Mouse (Mus musculus) intestine, embryonic 16.5 days (tissue): ENCODE measurements at regions not wholly inside any gene's neighbourhood (a gene's known extent, or its start where the extent isn't known, plus 50 kb on each side); places are given as distances from the start of the nearest gene placed in this dataset.

Experiments
- ATAC-seq: fragments of 200-750 bp; cut with Nextera tagmentation; 2 replicates; pipeline ENCODE4 v1.8.0; 2017; ENCODE audit warnings: moderate TSS enrichment, moderate library complexity
- H3K27ac ChIP-seq: fragments of 300-500 bp; sonication (generic); 2 replicates; pipeline ENCODE4 v1.5.1; 2014; ENCODE audit warnings: mild to moderate bottlenecking, low read length
- H3K27me3 ChIP-seq: fragments of 300-500 bp; sonication (generic); replicated peaks from 2 replicates; pipeline ENCODE4 v1.6.1; 2014; ENCODE audit warnings: low read length, control low read depth, mixed read lengths; ENCODE audit not compliant: control insufficient read depth, insufficient read depth
- H3K36me3 ChIP-seq: fragments of 300-500 bp; sonication (generic); 2 replicates; pipeline ENCODE4 v1.6.1; 2014; ENCODE audit warnings: low read length, control low read depth; ENCODE audit not compliant: control insufficient read depth, insufficient read depth
- H3K4me1 ChIP-seq: fragments of 300-500 bp; sonication (generic); 2 replicates; pipeline ENCODE4 v1.6.1; 2014; ENCODE audit warnings: low read length, control low read depth, mixed read lengths; ENCODE audit not compliant: control insufficient read depth, insufficient read depth
- H3K4me2 ChIP-seq: fragments of 300-500 bp; sonication (generic); 2 replicates; pipeline ENCODE4 v1.6.1; 2014; ENCODE audit warnings: low read depth, low read length, control low read depth
- H3K4me3 ChIP-seq: fragments of 300-500 bp; sonication (generic); 2 replicates; pipeline ENCODE4 v1.5.1; 2014; ENCODE audit warnings: mild to moderate bottlenecking, low read length
- H3K9ac ChIP-seq: fragments of 300-500 bp; sonication (generic); 2 replicates; pipeline ENCODE4 v1.6.1; 2014; ENCODE audit warnings: low read depth, low read length
- H3K9me3 ChIP-seq: fragments of 300-500 bp; sonication (generic); 2 replicates; pipeline ENCODE4 v1.6.1; 2016; ENCODE audit warnings: low read length, control low read depth; ENCODE audit not compliant: control insufficient read depth
- WGBS: fragments of 180-500 bp; shearing (Covaris S2); extraction: QIAGEN DNeasy Blood & Tissue Kit; methylation state at CpG from one replicate; pipeline ENCODE4 v1.1.7; 2014; 5-methylcytosine and 5-hydroxymethylcytosine counted together

DNA sequence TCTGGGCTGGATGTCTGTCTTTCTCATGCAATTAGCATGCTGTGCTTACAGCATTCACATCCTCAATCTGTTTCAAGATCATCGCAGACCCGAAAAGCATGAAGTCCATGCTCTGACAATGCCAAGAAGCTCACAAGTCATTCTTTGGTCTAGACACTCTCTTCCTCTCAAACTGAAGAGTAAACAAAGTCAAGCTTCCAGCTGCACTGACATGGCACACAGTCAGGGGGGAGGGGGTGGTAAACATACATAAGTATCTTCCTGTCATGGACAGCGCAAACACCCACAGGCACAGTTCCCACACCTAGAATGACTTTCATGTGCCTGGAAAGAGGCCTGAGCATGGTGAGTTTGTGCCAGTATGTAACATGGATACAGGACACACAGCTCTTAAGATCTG, 780.1 kb downstream of the Fat4 start:
- Histone ChIP-seq H3K9ac (no peak overlapping the region), H3K4me1 (no peaks in the 10 kb centered on the region), H3K36me3 (no peaks in the 10 kb centered on the region), H3K9me3 (no peaks in the 10 kb centered on the region), H3K4me2 (no peak overlapping the region), H3K4me3 (no peak overlapping the region), H3K27ac (no peak overlapping the region), H3K27me3 (no peaks in the 10 kb centered on the region)
- 54% methylated on average over 3 of the region's 3 CpGs for WGBS
- no peak for ATAC-seq

GRCm38 (mm10) chr3:39669145-39669544, 782.4 kb downstream of the Fat4 start:
- 61% methylated on average over 1 of the region's 1 CpGs for WGBS
- Histone ChIP-seq H3K27ac (no peak overlapping the region), H3K9ac (no peak overlapping the region), H3K9me3 (no peaks in the 10 kb centered on the region), H3K27me3 (no peaks in the 10 kb centered on the region), H3K4me3 (no peak overlapping the region), H3K4me1 (no peaks in the 10 kb centered on the region), H3K36me3 (no peaks in the 10 kb centered on the region), H3K4me2 (no peak overlapping the region)
- no peak for ATAC-seq

- no peaks in the 10 kb centered on the region for H3K9me3 ChIP-seq
- no peak for ATAC-seq
- H3K36me3 ChIP-seq, result no peaks in the 10 kb centered on the region
- no peaks in the 10 kb centered on the region for H3K27me3 ChIP-seq
- H3K27ac ChIP-seq, result no peak overlapping the region
- H3K4me1 ChIP-seq, result no peaks in the 10 kb centered on the region
- no peak overlapping the region for H3K4me3 ChIP-seq
- H3K9ac ChIP-seq, result no peak overlapping the region
- WGBS, result 89% methylated on average over 7 of the region's 7 CpGs
- no peak overlapping the region for H3K4me2 ChIP-seq
These were observed 787.3 kb downstream of the Fat4 start for GRCm38 (mm10) chr3:39673997-39674396.

DNA sequence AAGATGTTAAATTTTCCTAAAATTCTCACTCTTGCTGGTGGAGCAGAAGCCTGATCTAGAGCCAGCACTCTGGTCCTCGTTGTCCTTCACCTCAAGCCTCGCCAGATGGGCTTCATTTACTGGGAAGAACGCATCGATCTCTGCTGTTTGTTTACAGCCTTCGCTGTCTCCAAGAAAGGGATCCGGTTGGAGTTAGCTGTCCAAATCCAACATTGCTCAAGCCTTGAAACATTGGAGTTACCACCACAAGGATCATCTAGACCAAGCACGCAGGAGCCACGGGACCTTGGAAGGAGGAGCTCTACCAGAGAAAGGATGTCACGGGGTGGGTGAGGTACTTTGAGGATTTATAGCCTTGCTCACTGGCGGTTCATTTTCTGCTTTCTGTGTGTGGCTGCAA, 788.2 kb downstream of the Fat4 start:
- no peak overlapping the region for H3K9ac ChIP-seq
- WGBS, result 69% methylated on average over 10 of the region's 10 CpGs

DNA sequence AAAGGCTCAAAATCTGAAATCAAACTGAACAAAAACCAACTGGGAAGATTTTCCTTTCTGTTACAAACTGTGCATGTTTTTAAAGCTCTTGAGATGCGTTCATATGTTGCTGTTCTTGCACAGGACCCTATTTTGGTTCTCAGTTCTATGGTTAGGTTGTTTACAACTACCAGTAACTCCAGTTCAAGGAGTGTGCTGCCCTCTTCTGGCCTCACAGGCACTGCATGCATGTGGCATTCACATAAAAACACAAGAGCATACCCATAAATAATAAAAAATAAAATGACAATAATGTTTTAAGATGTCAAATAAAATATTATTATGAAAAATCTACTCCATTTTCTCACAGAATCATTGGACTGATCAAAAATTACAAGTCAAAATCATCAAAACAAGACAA, 818.9 kb downstream of the Fat4 start:
- H3K36me3 ChIP-seq, result no peaks in the 10 kb centered on the region
- WGBS, result 87% methylated on average over 1 of the region's 1 CpGs
- no peak overlapping the region for H3K27ac ChIP-seq
- no peak for ATAC-seq
- H3K4me3 ChIP-seq, result no peak overlapping the region
- no peaks in the 10 kb centered on the region for H3K27me3 ChIP-seq
- H3K9me3 ChIP-seq, result peaks cover 3% of the 10 kb centered on the region; the same call in 1 of the 2 replicates
- no peak overlapping the region for H3K9ac ChIP-seq
- no peaks in the 10 kb centered on the region for H3K4me1 ChIP-seq
- H3K4me2 ChIP-seq, result no peak overlapping the region

More for the DNA sequence above, 788.2 kb downstream of the Fat4 start:
- no peak for ATAC-seq
- H3K4me3 ChIP-seq, result no peak overlapping the region
- H3K4me2 ChIP-seq, result no peak overlapping the region
- H3K9me3 ChIP-seq, result no peaks in the 10 kb centered on the region
- no peaks in the 10 kb centered on the region for H3K27me3 ChIP-seq
- H3K27ac ChIP-seq, result no peak overlapping the region
- H3K4me1 ChIP-seq, result no peaks in the 10 kb centered on the region
- H3K36me3 ChIP-seq, result no peaks in the 10 kb centered on the region

DNA sequence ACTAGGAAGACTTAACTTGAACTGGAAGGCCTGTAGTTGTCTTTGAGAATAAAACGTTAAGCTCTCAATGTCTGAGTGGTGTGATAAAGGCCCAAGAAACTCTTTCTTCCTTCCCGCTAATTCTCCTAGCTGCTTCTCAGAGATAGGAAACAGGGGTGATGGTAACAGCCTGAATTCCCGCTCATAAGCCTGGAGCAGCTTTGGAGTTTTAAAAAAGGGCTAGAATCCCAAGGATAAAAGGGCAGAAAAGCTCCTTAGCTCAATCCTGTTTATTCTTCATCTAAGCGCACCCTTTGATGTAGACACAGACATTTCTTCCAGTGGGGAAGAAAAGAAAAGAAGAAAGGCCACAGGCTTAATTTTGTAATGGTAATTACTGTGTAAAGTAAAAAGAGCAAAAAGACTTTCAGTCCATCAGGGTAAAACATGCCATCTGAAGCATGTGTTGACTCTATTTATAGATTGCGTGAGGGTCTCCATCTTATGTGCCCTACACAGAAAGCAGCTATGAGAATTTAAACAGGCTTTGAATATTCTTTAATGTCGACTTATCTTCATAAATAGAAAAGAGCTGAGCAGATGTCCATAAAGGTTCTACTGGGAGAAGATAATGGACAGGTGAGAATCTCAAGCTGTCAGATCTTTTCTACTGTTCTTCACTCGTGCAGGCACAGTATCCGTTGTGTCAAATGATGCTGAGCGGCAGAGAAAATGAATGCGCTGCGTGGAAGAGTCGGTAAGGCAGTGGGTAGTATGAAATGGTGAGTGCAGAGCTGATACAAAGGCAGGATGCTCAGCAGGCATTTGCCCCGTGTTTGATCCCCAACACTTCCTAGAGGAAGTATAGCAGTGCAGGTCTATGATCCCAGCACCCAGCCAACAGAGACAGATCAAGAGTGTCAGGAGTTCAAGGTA, 818.0 kb upstream of the Intu start:
- 84% methylated on average over 13 of the region's 13 CpGs for WGBS
- H3K36me3 ChIP-seq, result no peaks in the 10 kb centered on the region
- no peak overlapping the region for H3K9ac ChIP-seq
- no peaks in the 10 kb centered on the region for H3K9me3 ChIP-seq
- no peak for ATAC-seq
- H3K4me2 ChIP-seq, result no peak overlapping the region
- H3K4me3 ChIP-seq, result no peak overlapping the region
- H3K27me3 ChIP-seq, result no peaks in the 10 kb centered on the region
- H3K4me1 ChIP-seq, result no peaks in the 10 kb centered on the region
- H3K27ac ChIP-seq, result no peak overlapping the region

GRCm38 (mm10) chr3:39714056-39714592, 817.0 kb upstream of the Intu start:
- no peak overlapping the region for H3K4me3 ChIP-seq
- no peak overlapping the region for H3K9ac ChIP-seq
- no peak for ATAC-seq
- H3K9me3 ChIP-seq, result no peaks in the 10 kb centered on the region
- no peaks in the 10 kb centered on the region for H3K4me1 ChIP-seq
- no peak overlapping the region for H3K4me2 ChIP-seq
- no peaks in the 10 kb centered on the region for H3K36me3 ChIP-seq
- no peak overlapping the region for H3K27ac ChIP-seq
- WGBS, result 78% methylated on average over 5 of the region's 5 CpGs
- no peaks in the 10 kb centered on the region for H3K27me3 ChIP-seq

GRCm38 (mm10) chr3:39718946-39719545, 812.0 kb upstream of the Intu start:
- Histone ChIP-seq H3K36me3 (no peaks in the 10 kb centered on the region), H3K27me3 (no peaks in the 10 kb centered on the region), H3K4me3 (no peak overlapping the region), H3K4me1 (no peaks in the 10 kb centered on the region), H3K9ac (no peak overlapping the region), H3K27ac (peak overlapping the region; percentile 30; the same call in 1 of the 2 replicates), H3K4me2 (no peak overlapping the region), H3K9me3 (no peaks in the 10 kb centered on the region)
- WGBS, result 53% methylated on average over 11 of the region's 11 CpGs
- peak; percentile 64 for ATAC-seq

DNA sequence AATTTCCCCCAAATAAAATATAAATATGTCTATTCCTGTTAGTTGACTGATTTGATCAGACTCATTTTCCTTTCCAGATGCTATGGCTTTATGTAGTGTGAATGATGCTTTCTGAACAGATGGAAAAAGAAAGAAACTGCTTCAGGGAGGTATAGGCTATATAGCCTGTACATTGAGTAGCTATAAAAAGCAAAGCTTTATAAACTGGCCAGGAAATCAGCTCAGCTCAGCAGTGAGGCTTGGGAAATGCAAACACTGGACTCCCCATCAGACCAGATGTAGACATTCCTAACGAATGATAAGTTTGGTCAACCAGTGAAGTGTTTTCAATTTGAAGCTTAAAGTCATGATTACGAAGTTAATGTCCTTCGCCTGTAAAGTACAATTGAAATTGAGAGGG, 805.3 kb upstream of the Intu start:
- Histone ChIP-seq H3K27me3 (no peaks in the 10 kb centered on the region), H3K9ac (no peak overlapping the region), H3K4me2 (no peak overlapping the region), H3K36me3 (no peaks in the 10 kb centered on the region), H3K4me3 (no peak overlapping the region), H3K9me3 (no peaks in the 10 kb centered on the region), H3K4me1 (no peaks in the 10 kb centered on the region), H3K27ac (no peak overlapping the region)
- WGBS, result 57% methylated on average over 3 of the region's 3 CpGs
- no peak for ATAC-seq
